Mouse (Mus musculus): ENCODE results near the gene Amer2. TPM values are rescaled to one million over a fixed set of nuclear protein-coding genes. Genes with fewer than 3 reads are reported as not detected.

Amer2 gene
- polyA plus RNA-seq, 1 experiment from 2014 or later = 9.6 TPM

DNA sequence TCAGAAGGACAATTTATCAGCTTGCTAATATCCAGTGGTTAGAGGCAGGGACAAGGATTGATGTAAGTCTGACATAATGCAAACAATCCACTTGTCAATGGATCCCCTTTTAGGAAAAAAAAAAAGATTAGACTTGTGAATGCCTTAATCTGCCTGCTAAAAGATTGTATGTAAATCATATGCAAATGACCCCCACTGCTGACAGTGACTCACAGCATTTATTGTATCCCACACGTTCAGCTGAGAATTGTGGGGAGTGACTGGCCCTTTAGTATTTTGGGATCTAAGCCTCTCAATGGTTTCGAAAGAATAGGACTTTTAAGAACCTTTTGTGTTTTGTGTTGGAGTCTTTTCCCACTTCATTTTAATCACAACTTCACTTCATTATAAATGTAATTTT lies 30.2 kb downstream of the Amer2 start:
- no peak for DNase-seq (ENCODE audit: extremely low spot score, low spot score)
- H3K27ac ChIP-seq = no peak overlapping the region
- H3K9me3 ChIP-seq = no peaks in the 10 kb centered on the region
- 70% methylated on average over 2 of the region's 2 CpGs for WGBS
- H3K4me1 ChIP-seq = peaks cover 40% of the 10 kb centered on the region
- no peaks in the 10 kb centered on the region for H3K36me3 ChIP-seq (replicated peaks)
- no peak overlapping the region for H3K4me3 ChIP-seq
- H3K27me3 ChIP-seq (ENCODE audit: poor library complexity, severe bottlenecking) = 0 out of 2 replicates have a peak, but pooled peaks cover 4% of the 10 kb centered on the region

DNA sequence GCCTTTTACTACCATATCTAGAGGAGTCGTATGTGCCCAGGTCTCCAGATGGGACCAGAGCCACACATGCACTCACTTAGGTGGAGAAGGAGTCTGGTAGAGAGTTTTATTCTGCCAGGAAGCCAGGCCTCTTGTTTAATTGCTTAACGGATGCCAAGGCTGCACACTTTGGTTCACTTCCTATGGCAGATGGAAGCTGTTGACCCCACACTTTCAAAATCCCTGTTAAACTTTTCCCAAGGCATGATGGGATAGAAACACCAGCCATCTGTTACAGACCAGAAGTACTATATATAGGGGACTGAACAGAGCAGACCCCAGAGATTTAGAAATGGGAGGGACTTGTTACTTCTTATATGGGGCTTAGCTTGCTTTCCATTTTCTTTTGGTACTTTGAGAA lies 32.8 kb downstream of the Amer2 start:
- no peak overlapping the region for H3K27ac ChIP-seq
- no peaks in the 10 kb centered on the region for H3K36me3 ChIP-seq (replicated peaks)
- peaks cover 49% of the 10 kb centered on the region for H3K4me1 ChIP-seq
- no peak overlapping the region for H3K4me3 ChIP-seq
- DNase-seq (ENCODE audit: extremely low spot score, low spot score) = no peak
- H3K9me3 ChIP-seq = no peaks in the 10 kb centered on the region
- no peaks in the 10 kb centered on the region for H3K27me3 ChIP-seq (ENCODE audit: poor library complexity, severe bottlenecking)
- WGBS = 92% methylated on average over 2 of the region's 2 CpGs

DNA sequence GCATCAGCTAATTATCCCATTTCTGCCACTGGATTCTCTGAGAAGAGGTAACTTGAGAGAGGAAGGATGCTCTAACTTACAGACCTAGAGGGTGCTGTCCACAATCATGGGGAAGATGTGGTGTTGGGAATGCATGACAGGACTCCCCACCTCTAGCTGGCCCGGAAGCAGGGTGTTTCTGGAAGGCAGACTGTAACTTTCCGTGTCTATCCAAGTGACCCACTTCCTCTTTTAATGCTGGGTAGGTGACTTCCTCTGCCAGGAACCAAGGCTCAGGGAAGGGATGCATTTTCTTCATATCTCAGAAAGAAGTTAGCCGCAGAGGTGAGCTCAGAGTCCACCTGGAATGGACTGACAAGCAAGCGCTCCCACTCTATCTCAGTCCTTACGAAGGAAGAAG lies 33.5 kb downstream of the Amer2 start:
- WGBS = 92% methylated on average over 5 of the region's 5 CpGs
- H3K4me1 ChIP-seq = peaks cover 52% of the 10 kb centered on the region
- no peak overlapping the region for H3K27ac ChIP-seq
- no peaks in the 10 kb centered on the region for H3K9me3 ChIP-seq
- DNase-seq (ENCODE audit: extremely low spot score, low spot score) = no peak
- H3K4me3 ChIP-seq = no peak overlapping the region
- H3K36me3 ChIP-seq (replicated peaks) = no peaks in the 10 kb centered on the region
- H3K27me3 ChIP-seq (ENCODE audit: poor library complexity, severe bottlenecking) = no peaks in the 10 kb centered on the region

DNA sequence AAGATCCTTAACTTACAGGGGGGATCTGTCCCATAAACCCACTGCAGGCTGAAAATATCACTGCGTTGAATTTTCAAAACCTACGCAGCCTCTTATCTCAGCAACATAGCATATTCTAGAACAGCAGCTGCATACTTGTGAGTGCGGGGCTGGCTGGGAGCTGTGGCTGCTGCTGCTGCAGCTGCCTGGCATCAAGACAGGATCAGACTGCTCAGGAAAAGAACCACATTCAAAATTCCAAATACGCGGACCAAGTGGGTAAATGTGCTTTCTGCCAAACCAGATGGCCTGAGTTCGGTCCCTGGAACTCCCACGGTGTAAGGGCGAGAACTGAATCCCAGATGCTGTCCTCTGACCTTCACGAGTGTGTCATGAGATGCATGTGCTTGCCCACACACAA lies 34.3 kb downstream of the Amer2 start:
- no peak for DNase-seq (ENCODE audit: extremely low spot score, low spot score)
- no peaks in the 10 kb centered on the region for H3K36me3 ChIP-seq (replicated peaks)
- no peak overlapping the region for H3K4me3 ChIP-seq
- no peaks in the 10 kb centered on the region for H3K9me3 ChIP-seq
- H3K27ac ChIP-seq = no peak overlapping the region
- H3K27me3 ChIP-seq (ENCODE audit: poor library complexity, severe bottlenecking) = no peaks in the 10 kb centered on the region
- H3K4me1 ChIP-seq = peaks cover 46% of the 10 kb centered on the region
- 89% methylated on average over 9 of the region's 9 CpGs for WGBS

DNA sequence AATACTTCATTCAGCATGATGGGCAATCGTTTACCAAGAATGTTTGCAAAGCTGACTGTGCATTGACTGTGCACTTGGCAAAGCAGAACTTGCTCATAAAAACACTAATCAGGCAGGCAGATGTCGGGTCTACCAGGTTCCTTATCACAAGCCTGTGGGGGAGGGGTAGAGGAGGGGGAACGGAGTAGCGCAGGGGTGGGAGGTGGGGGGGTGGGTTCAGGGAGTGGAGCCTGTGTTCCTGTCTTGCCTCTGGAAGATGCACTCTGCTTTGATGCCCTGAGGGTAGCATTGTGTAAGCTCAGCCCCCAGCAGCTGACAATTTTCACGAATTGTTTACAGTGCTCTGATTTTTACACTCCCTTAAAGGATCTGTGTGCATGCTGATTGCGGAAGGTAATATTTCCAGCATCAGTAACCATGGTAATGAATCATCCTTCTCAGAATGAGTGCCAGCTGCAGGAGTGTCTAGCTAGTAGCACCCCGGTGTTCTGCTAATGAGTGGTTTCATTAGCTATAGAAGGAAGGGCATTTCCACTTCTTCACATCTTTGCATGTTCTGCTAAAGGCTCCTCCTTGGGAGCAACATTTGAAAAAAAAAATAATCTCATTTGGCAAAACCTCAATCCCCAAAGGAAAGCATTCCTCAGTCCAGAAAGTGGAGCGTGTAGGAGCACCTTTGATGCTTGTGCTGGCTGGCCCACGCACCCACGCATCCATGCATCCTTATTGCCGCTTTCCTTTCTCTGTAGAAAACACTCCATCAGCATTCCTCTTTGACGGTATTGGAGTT lies 36.8 kb downstream of the Amer2 start:
- DNase-seq (ENCODE audit: extremely low spot score, low spot score) = peak; percentile 36
- 39% methylated on average over 12 of the region's 12 CpGs for WGBS
- no peaks in the 10 kb centered on the region for H3K27me3 ChIP-seq (ENCODE audit: poor library complexity, severe bottlenecking)
- H3K4me1 ChIP-seq = peaks cover 36% of the 10 kb centered on the region
- no peaks in the 10 kb centered on the region for H3K9me3 ChIP-seq
- peak overlapping the region; percentile 23; the same call in 1 of the 2 replicates for H3K4me3 ChIP-seq
- H3K36me3 ChIP-seq (replicated peaks) = no peaks in the 10 kb centered on the region
- peak overlapping the region; percentile 76 for H3K27ac ChIP-seq

DNA sequence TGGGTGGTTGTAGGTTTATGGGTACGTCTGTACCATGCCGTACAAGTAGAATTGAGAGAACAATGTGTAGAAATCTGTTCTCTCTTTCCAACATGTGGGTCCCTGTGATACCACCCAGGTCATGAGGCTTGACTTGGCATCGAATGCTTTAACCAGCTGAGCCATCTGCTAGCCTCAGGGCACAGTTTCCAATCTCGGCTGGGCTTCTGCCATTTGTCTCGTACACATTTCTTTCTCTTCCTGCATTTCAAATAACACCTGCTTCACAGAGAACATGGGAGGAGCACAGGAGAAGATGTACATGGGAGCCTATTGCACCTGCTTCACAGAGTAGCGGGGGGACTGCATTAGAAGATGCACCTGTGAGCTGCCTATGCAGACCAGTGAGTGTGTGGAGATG lies 38.2 kb downstream of the Amer2 start:
- no peaks in the 10 kb centered on the region for H3K9me3 ChIP-seq
- peaks cover 36% of the 10 kb centered on the region for H3K4me1 ChIP-seq
- no peak for DNase-seq (ENCODE audit: extremely low spot score, low spot score)
- no peaks in the 10 kb centered on the region for H3K27me3 ChIP-seq (ENCODE audit: poor library complexity, severe bottlenecking)
- no peak overlapping the region for H3K4me3 ChIP-seq
- WGBS = 88% methylated on average over 6 of the region's 6 CpGs
- H3K36me3 ChIP-seq (replicated peaks) = no peaks in the 10 kb centered on the region
- no peak overlapping the region for H3K27ac ChIP-seq

DNA sequence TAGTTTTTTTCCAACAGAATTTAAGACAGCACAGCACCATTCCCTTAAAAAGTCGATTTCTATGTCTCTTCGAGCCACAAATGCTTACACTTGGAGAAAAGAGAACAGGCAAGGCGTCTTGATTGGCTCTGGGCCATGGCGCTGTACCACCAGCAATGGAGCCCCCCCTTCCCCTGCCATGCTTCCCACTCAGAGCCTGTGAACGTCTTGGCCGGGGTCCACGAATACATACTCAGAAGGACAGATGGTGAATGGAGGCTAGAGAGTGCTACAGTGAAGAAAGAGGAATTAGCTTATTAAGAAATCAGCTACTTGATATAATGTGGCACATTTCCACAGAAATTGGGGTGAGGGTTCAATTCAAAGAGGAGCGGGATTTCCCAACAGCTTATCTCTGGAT lies 41.6 kb downstream of the Amer2 start:
- no peak for DNase-seq (ENCODE audit: extremely low spot score, low spot score)
- Histone ChIP-seq H3K27me3 (ENCODE audit: poor library complexity, severe bottlenecking) (no peaks in the 10 kb centered on the region), H3K36me3 (replicated peaks) (no peaks in the 10 kb centered on the region), H3K9me3 (no peaks in the 10 kb centered on the region), H3K27ac (no peak overlapping the region), H3K4me3 (no peak overlapping the region), H3K4me1 (peaks cover 18% of the 10 kb centered on the region)
- WGBS = 94% methylated on average over 8 of the region's 8 CpGs

DNA sequence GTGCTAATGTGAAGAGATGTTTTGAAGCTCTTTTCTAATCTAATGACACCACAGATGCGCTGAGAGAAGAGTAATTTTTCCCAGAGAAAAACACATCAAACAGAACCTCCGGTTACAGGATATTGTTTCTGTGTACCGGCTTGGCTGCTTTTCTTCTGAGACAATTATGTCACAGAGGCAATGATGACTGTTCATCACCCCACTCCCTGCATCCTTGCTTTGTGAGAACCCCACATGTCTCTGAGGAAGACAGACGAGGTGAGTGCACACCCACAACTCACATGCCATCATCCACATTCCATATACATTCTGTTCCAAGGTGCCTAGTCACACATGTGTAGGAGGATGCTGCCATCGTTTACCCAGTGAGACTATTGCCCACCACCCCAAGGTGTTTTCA lies 44.9 kb downstream of the Amer2 start:
- 91% methylated on average over 5 of the region's 5 CpGs for WGBS
- Histone ChIP-seq H3K27ac (no peak overlapping the region), H3K36me3 (replicated peaks) (no peaks in the 10 kb centered on the region)

DNA sequence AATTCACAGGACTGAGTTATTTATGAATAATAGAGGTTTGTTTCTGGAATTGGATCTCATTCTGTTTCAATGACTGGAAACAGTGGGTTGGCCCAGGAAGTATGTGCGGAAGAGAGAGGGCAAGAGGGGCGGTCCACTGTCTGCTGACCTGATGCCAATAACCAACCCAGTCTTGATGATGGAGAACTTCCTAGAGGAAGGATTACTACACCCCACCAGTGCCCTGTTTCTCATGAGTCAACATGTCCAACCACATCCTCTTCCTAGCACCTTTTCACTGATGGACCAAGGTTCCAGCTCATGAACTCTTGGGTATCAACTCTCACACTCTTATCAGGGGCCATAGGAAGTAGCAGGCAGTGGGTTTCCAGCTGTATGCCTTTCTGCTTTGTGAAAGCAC lies 49.9 kb downstream of the Amer2 start:
- Histone ChIP-seq H3K4me1 (peaks cover 9% of the 10 kb centered on the region), H3K27me3 (ENCODE audit: poor library complexity, severe bottlenecking) (no peaks in the 10 kb centered on the region), H3K27ac (no peak overlapping the region), H3K36me3 (replicated peaks) (no peaks in the 10 kb centered on the region), H3K9me3 (no peaks in the 10 kb centered on the region), H3K4me3 (no peak overlapping the region)
- DNase-seq (ENCODE audit: extremely low spot score, low spot score) = no peak
- 93% methylated on average over 2 of the region's 2 CpGs for WGBS

More for the DNA sequence above, 44.9 kb downstream of the Amer2 start:
- no peak for DNase-seq (ENCODE audit: extremely low spot score, low spot score)
- H3K4me1 ChIP-seq = no peaks in the 10 kb centered on the region
- no peak overlapping the region for H3K4me3 ChIP-seq
- no peaks in the 10 kb centered on the region for H3K27me3 ChIP-seq (ENCODE audit: poor library complexity, severe bottlenecking)
- H3K9me3 ChIP-seq = no peaks in the 10 kb centered on the region

DNA sequence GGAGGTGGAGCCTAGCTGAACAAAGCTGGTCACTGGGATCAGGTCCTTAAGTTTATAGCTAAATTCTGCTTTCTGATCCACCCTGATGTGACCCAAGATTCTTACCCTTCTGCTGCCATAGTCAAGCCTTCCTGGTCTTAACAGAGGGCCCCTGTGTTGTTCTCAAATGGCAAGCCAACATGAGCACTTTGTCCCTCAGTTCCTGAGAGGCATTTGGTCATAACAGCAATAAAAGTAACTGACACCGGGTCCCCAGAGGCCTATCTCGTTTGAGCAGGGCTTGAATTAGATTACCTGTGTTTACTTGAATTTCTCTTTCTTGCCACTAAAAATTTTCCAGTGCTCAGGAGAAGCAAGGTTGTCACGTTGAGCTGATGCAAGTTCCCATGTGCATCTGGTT lies 51.1 kb downstream of the Amer2 start:
- Histone ChIP-seq H3K4me1 (peaks cover 21% of the 10 kb centered on the region), H3K4me3 (no peak overlapping the region), H3K27me3 (ENCODE audit: poor library complexity, severe bottlenecking) (no peaks in the 10 kb centered on the region), H3K9me3 (no peaks in the 10 kb centered on the region), H3K27ac (no peak overlapping the region), H3K36me3 (replicated peaks) (no peaks in the 10 kb centered on the region)
- 81% methylated on average over 3 of the region's 3 CpGs for WGBS
- no peak for DNase-seq (ENCODE audit: extremely low spot score, low spot score)

DNA sequence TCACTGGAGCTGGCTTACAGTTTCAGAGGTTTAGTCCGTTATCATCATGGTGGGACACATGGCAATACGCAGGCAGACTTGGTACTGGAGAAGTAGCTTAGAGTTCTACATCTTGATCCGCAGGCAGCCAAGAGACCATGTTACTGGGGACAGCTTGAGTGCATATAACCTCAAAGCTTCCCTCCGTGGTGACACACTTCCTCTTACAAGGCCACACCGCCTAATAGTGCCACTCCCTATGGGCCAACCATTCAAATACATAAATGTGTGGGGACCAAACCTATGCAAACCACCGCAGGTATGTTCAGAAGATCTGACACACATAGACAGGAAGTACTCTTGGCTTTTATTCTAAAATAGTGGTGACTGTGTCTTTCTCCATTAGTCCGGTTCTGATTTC lies 52.5 kb downstream of the Amer2 start:
- no peaks in the 10 kb centered on the region for H3K9me3 ChIP-seq
- H3K27ac ChIP-seq = no peak overlapping the region
- no peak for DNase-seq (ENCODE audit: extremely low spot score, low spot score)
- no peaks in the 10 kb centered on the region for H3K27me3 ChIP-seq (ENCODE audit: poor library complexity, severe bottlenecking)
- H3K4me3 ChIP-seq = no peak overlapping the region
- peaks cover 35% of the 10 kb centered on the region for H3K4me1 ChIP-seq
- H3K36me3 ChIP-seq (replicated peaks) = no peaks in the 10 kb centered on the region
- WGBS = 91% methylated on average over 7 of the region's 7 CpGs

DNA sequence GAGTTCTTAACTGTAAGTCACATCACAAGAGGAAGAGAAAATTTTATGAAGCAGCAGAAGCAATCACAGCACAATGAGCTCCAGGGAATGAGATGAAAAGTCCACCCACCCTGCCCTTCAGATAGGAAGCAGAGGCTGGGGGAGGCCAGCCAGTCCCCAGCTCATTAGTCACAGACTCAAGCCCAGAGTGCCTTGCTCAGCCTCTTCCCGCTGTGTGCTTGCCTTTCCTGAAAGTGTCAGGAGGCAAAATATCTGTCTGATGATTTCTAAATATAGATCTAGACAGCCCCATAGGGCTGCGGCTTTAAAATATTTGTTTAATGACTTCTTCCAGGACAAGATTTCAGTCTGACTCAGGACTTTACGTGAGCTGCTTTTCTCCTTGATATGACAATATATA lies 54.8 kb downstream of the Amer2 start:
- 81% methylated on average over 3 of the region's 3 CpGs for WGBS
- no peak for DNase-seq (ENCODE audit: extremely low spot score, low spot score)
- peaks cover 52% of the 10 kb centered on the region for H3K4me1 ChIP-seq
- 0 out of 2 replicates have a peak overlapping the region, but pooled peaks have one; percentile 25 for H3K27ac ChIP-seq
- no peaks in the 10 kb centered on the region for H3K9me3 ChIP-seq
- H3K36me3 ChIP-seq (replicated peaks) = no peaks in the 10 kb centered on the region
- H3K4me3 ChIP-seq = no peak overlapping the region
- H3K27me3 ChIP-seq (ENCODE audit: poor library complexity, severe bottlenecking) = no peaks in the 10 kb centered on the region

DNA sequence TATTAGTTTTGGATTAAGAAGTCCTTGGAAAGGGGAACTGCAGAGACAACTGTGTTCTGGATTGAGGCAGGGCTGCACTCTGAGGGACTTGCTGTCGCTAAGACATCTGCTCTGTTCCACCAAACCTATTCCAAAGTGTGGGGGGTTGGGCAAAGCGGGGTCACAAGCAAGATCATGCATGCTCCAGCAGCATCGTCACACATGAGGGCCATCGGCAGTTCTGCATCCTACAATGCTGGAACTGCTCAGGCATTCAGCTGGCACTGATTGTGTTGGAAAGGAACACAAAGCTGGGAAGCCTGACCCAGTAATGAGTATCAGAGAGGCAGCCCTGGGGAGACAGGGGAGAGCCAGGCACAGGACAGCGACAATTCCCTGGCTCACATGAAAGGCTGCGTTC lies 56.5 kb downstream of the Amer2 start:
- no peak overlapping the region for H3K4me3 ChIP-seq
- no peaks in the 10 kb centered on the region for H3K36me3 ChIP-seq (replicated peaks)
- peak; percentile 25 for DNase-seq (ENCODE audit: extremely low spot score, low spot score)
- H3K27ac ChIP-seq = peak overlapping the region; percentile 77
- WGBS = 30% methylated on average over 6 of the region's 6 CpGs
- H3K9me3 ChIP-seq = no peaks in the 10 kb centered on the region
- peaks cover 52% of the 10 kb centered on the region for H3K4me1 ChIP-seq
- no peaks in the 10 kb centered on the region for H3K27me3 ChIP-seq (ENCODE audit: poor library complexity, severe bottlenecking)
